Comparison of ENCODE assay signal across 9 mouse cellular contexts in the genomic region with DNA sequence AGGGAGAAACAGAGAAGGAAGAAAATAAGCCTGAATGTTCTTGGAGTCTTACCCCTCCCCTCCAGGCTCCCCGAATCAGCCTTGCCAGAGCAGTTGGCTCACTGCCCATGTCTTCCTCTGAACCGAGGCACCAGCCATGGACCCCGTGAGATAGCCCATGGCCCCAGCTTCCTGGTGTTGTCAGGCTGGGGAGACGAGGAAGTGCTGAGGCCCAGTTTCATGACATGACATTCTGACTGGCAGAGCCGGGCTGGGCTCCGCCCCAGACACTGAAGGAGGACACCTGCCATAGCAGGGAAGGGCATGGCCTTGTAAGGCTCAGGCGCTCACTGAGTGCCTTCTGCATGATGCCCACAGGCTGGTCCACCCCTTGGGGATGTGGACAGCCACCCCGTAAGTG. TPM values are rescaled to one million over a fixed set of nuclear protein-coding genes. Genes with fewer than 3 reads are reported as not detected.
DNase-seq lines count a peak whose midpoint lies in the region; ATAC-seq and TF ChIP-seq lines count a peak whose summit lies in the region.
"Had no signal": no experiment of that assay in that cellular context is flagged by ENCODE, and none has a peak within 500 bp of the region (broad histone marks: within the 10 kb centered on the region; RNA-seq: fewer than 3 reads in every experiment).

No protein-coding gene starts in this region.

- no peaks in the 10 kb centered on the region for H3K9me3 ChIP-seq in lung, postnatal 0 days (ENCODE audit: low read length)
- no peaks in the 10 kb centered on the region for H3K9me3 ChIP-seq in limb, embryonic 10.5 days (replicated peaks)

- H3K27me3 ChIP-seq in lung, postnatal 0 days (replicated peaks; ENCODE audit: insufficient read depth, low read length) = no peaks in the 10 kb centered on the region
- peaks cover 3% of the 10 kb centered on the region; the same call in 1 of the 2 replicates for H3K27me3 ChIP-seq in limb, embryonic 10.5 days (ENCODE audit: low read depth, poor library complexity, severe bottlenecking)

- H3K4me3 ChIP-seq in lung, postnatal 0 days (ENCODE audit: low read depth, low read length) = no peak overlapping the region
- H3K4me3 ChIP-seq in limb, embryonic 10.5 days = no peak overlapping the region

- peak; percentile 40 for DNase-seq in lung, postnatal 0 days (ENCODE audit: low spot score)
- DNase-seq in lung, postnatal 14 days = no peak
- peak; percentile 28 for DNase-seq in brain, adult 2 months (ENCODE audit: low read depth, low spot score)
- DNase-seq in kidney, postnatal 14 days = peak; percentile 60
- peak; percentile 29 to 35 for DNase-seq in spleen, postnatal 36 days (ENCODE audit: low spot score in 2 of 2)
- DNase-seq in urinary bladder, postnatal 36 days (ENCODE audit: low spot score in 2 of 2) = no peak
- no peak for DNase-seq in limb, embryonic 10.5 days (ENCODE audit: low spot score)
- DNase-seq: cerebellum, adult 11 months had no signal

- TF ChIP-seq EP300 in lung, postnatal 0 days (IDR thresholded peaks at IDR 0.05) = no peak

- no peak overlapping the region for H3K4me2 ChIP-seq in lung, postnatal 0 days (replicated peaks; ENCODE audit: low read depth, low read length)

- no peak for TF ChIP-seq CTCF in lung, postnatal 0 days (IDR thresholded peaks at IDR 0.05)

- no peak overlapping the region for H3K27ac ChIP-seq in lung, postnatal 0 days (ENCODE audit: low read length)
- no peak overlapping the region for H3K27ac ChIP-seq in limb, embryonic 10.5 days

- H3K36me3 ChIP-seq in lung, postnatal 0 days (ENCODE audit: insufficient read depth, low read length) = no peaks in the 10 kb centered on the region
- no peaks in the 10 kb centered on the region for H3K36me3 ChIP-seq in limb, embryonic 10.5 days

- no peak overlapping the region for H3K9ac ChIP-seq in lung, postnatal 0 days (replicated peaks; ENCODE audit: low read depth)

- peaks cover 10% of the 10 kb centered on the region; the same call in 1 of the 2 replicates for H3K4me1 ChIP-seq in lung, postnatal 0 days (ENCODE audit: insufficient read depth, low read depth, low read length)
- peaks cover 36% of the 10 kb centered on the region for H3K4me1 ChIP-seq in limb, embryonic 10.5 days

- WGBS in lung, postnatal 0 days = 30% methylated on average over 8 of the region's 8 CpGs
- 81% methylated on average over 8 of the region's 8 CpGs for WGBS in limb, embryonic 10.5 days

- ATAC-seq in lung, postnatal 0 days = no peak

RNA-seq across cellular contexts. Expression of gene 1700001C19Rik, which starts 17.5 kb away (rescaled TPM):
- 0.15 and 0.44 TPM in 2 replicates for polyA plus RNA-seq in lung, postnatal 0 days (2015; fragmentation: Nextera tagmentation; extraction: Ambion mirVana)
- 0.24 and 0.31 TPM in 2 replicates for polyA plus RNA-seq in limb, embryonic 10.5 days (2016; fragmentation: Nextera tagmentation; extraction: Ambion mirVana)
- polyA plus RNA-seq: spleen, adult 2 months had no signal

RNA-seq across cellular contexts. Expression of gene AI661453, which starts 18.3 kb away (rescaled TPM):
- polyA plus RNA-seq in lung, postnatal 0 days (2015; fragmentation: Nextera tagmentation; extraction: Ambion mirVana) = 2.8 and 3.3 TPM in 2 replicates
- polyA plus RNA-seq in limb, embryonic 10.5 days (2016; fragmentation: Nextera tagmentation; extraction: Ambion mirVana) = 0.23 and 0.33 TPM in 2 replicates

RNA-seq across cellular contexts. Expression of gene Taf8, which starts 47.4 kb away (rescaled TPM):
- polyA plus RNA-seq in lung, postnatal 0 days (2015; fragmentation: Nextera tagmentation; extraction: Ambion mirVana) = 16.0 and 22.4 TPM in 2 replicates
- 32.1 and 36.8 TPM in 2 replicates for polyA plus RNA-seq in limb, embryonic 10.5 days (2016; fragmentation: Nextera tagmentation; extraction: Ambion mirVana)

RNA-seq across cellular contexts. Expression of gene Ccnd3, which starts 50.2 kb away (rescaled TPM):
- polyA plus RNA-seq in lung, postnatal 0 days (2015; fragmentation: Nextera tagmentation; extraction: Ambion mirVana) = 195 and 214 TPM in 2 replicates
- 405 and 413 TPM in 2 replicates for polyA plus RNA-seq in limb, embryonic 10.5 days (2016; fragmentation: Nextera tagmentation; extraction: Ambion mirVana)

RNA-seq across cellular contexts. Expression of gene Guca1a, which starts 54.3 kb away (rescaled TPM):
- 1.9 and 2.0 TPM in 2 replicates for polyA plus RNA-seq in lung, postnatal 0 days (2015; fragmentation: Nextera tagmentation; extraction: Ambion mirVana)
- polyA plus RNA-seq in limb, embryonic 10.5 days (2016; fragmentation: Nextera tagmentation; extraction: Ambion mirVana) = 0.29 and 0.34 TPM in 2 replicates

Comparison
In these comparisons a context has a peak if more than half of its experiments do, and no peak if none do; other contexts are left out.
1. DNase-seq: peak in lung, postnatal 0 days (single experiment), brain, adult 2 months (single experiment), kidney, postnatal 14 days (single experiment) and spleen, postnatal 36 days (2 of 2); none in lung, postnatal 14 days (single experiment), urinary bladder, postnatal 36 days (0 of 2) and limb, embryonic 10.5 days (single experiment).